Mouse (Mus musculus) ES-Bruce4 (cell line): ENCODE measurements around the gene Apbb2.

Source experiments
- CTCF ChIP-seq: IDR thresholded peaks from one replicate; pipeline ENCODE4 v1.8.1; 2011; ENCODE audit warnings: low read depth, low read length
- EP300 ChIP-seq: IDR thresholded peaks from 2 replicates; pipeline ENCODE4 v1.6.1; 2011; ENCODE audit warnings: low read depth, low read length; ENCODE audit not compliant: insufficient read depth
- POLR2A ChIP-seq: IDR thresholded peaks from one replicate; pipeline ENCODE4 v1.8.1; 2011; ENCODE audit warnings: low read length; ENCODE audit not compliant: insufficient read depth

GRCm38 (mm10) chr5:66420011-66420410 lies 198.6 kb downstream of the Apbb2 start:
- TF ChIP-seq CTCF (no peak), POLR2A (no peak), EP300 (no peak)
